Mouse (Mus musculus) erythroblast, embryonic 14.5 days (primary cell): Measurements from ENCODE around the gene Ankrd31.

ENCODE experiments used
- GATA1 ChIP-seq: IDR thresholded peaks from 2 replicates; pipeline ENCODE4 v1.6.1; 2012; ENCODE audit warnings: low read length, inconsistent platforms, mixed read lengths
- TAL1 ChIP-seq: IDR thresholded peaks from 3 replicates; pipeline ENCODE4 v1.6.1; 2012; ENCODE audit warnings: low read length, inconsistent platforms, mixed read lengths

DNA sequence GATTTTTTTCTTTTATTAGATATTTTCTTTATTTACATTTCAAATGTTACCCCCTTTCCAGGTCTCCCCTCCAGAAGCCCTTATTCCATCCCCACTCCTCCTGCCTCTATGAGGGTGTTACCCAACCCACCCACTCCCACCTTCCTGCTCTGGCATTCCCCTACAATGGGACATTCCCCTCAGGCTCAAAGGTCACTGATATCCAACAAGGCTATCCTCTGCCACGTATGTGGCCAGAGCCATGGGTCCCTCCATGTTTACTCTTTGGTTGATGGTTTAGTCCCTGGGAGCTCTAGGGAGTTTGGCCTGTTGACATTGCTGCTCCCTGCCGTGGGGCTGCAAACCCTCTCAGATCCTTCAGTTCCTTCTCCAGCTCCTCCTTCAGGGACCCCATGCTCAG lies 141.9 kb downstream of the Ankrd31 start:
- TF ChIP-seq GATA1 (no peak), TAL1 (no peak)
